Mouse (Mus musculus): ENCODE results near the gene Ankrd9. TPM values are rescaled to one million over a fixed set of nuclear protein-coding genes. Genes with fewer than 3 reads are reported as not detected.

Gene Ankrd9
- polyA plus RNA-seq (2012; rRNA removed), result 7.7 and 8.8 TPM in 2 replicates

DNA sequence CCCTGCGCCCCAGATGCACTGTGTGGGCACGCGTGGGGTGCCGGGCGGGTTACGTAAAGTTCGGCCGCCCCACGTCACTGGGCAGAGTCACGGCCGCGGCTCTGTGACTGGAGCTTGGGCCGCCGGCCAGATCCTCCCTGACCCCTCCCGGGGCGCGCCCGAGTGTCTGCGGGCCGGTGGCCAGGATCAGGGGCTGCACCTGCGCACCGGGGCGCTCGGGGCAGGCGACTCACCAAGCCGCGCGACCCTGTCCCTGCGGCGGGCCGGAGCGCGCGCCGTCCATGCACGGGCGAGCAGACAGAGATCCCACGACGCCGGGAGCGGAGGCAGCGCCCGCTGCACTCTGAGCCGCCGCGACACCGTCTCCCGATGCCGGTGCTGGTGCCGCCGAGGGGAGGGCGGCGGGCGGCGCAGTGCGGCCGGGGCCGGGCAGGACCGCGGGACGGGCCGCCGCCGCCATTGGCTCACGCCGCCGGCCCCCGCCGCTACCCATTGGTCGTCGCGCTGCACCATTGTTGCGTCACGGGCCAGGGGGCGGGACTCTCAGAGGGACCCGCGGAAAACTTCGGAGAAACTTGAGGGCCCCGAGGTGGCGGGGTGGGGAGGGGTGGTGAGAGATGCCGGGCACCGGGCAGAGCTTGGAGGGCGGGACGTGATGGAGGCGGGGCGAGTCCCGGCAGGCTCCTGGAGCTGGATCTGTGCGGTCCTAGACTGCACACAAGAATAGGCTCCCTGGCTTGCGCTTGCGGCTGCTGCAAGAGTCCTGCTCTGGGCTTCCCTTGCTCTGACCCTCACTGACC lies at the start of gene Ankrd9:
Gene Ankrd9, minus strand, starts transcription at position 434 of the 800 bp plus-strand sequence.

Other genes with a start within 250 kb of the Ankrd9 start
- 27.8 and 28.9 TPM in 2 replicates for gene Wdr20, start 241.1 kb downstream of the Ankrd9 start, polyA plus RNA-seq (2012; rRNA removed)
- gene Mok, start 138.1 kb downstream of the Ankrd9 start, polyA plus RNA-seq (2012; rRNA removed), result 16.1 and 16.2 TPM in 2 replicates
- gene Zfp839, start 128.8 kb downstream of the Ankrd9 start, polyA plus RNA-seq (2012; rRNA removed), result 3.8 and 4.4 TPM in 2 replicates
- 101 and 102 TPM in 2 replicates for gene Cinp, start 89.9 kb downstream of the Ankrd9 start, polyA plus RNA-seq (2012; rRNA removed)
- 18.0 and 19.4 TPM in 2 replicates for gene Tecpr2, start 89.8 kb downstream of the Ankrd9 start, polyA plus RNA-seq (2012; rRNA removed)
- gene Rcor1, start 60.3 kb upstream of the Ankrd9 start, polyA plus RNA-seq (2012; rRNA removed), result 14.8 and 14.9 TPM in 2 replicates
- gene Traf3, start 187.3 kb upstream of the Ankrd9 start, polyA plus RNA-seq (2012; rRNA removed), result 29.9 and 30.4 TPM in 2 replicates
- gene 4930595D18Rik, start 205.5 kb upstream of the Ankrd9 start, polyA plus RNA-seq (2012; rRNA removed), result 0.17 and 0.23 TPM in 2 replicates